Mouse (Mus musculus) hindbrain, embryonic 13.5 days (tissue): ENCODE results near the gene Cerk. TPM values are rescaled to one million over a fixed set of nuclear protein-coding genes. Genes with fewer than 3 reads are reported as not detected.
A peak's percentile ranks its signal among the peaks of the same experiment; 100 is the strongest.
"Not testable (repeated sequence)": the region's sequence is repeated elsewhere in the genome, so short reads cannot be mapped to it uniquely, and the experiment has no call there.

Experiments used
- ATAC-seq: fragments of 200-750 bp; cut with Nextera tagmentation; 2 replicates; pipeline ENCODE4 v1.8.0; 2017; ENCODE audit warnings: moderate TSS enrichment; ENCODE audit not compliant: low FRiP score
- H3K27ac ChIP-seq: fragments of 300-500 bp; sonication (generic); 2 replicates; pipeline ENCODE4 v1.5.1; 2015; ENCODE audit warnings: inconsistent platforms, mild to moderate bottlenecking, moderate library complexity
- H3K27me3 ChIP-seq: fragments of 300-500 bp; sonication (generic); 2 replicates; pipeline ENCODE4 v1.6.1; 2015; ENCODE audit warnings: mild to moderate bottlenecking, inconsistent platforms
- H3K36me3 ChIP-seq: fragments of 300-500 bp; sonication (generic); 2 replicates; pipeline ENCODE4 v1.6.1; 2015; ENCODE audit warnings: mild to moderate bottlenecking, inconsistent platforms
- H3K4me1 ChIP-seq: fragments of 300-500 bp; sonication (generic); replicated peaks from 2 replicates; pipeline ENCODE4 v1.6.1; 2015; ENCODE audit warnings: inconsistent platforms
- H3K4me2 ChIP-seq: fragments of 300-500 bp; sonication (generic); 2 replicates; pipeline ENCODE4 v1.6.1; 2015; ENCODE audit warnings: inconsistent platforms, mild to moderate bottlenecking, moderate library complexity
- H3K4me3 ChIP-seq: fragments of 300-500 bp; sonication (generic); 2 replicates; pipeline ENCODE4 v1.5.1; 2015; ENCODE audit warnings: mild to moderate bottlenecking, inconsistent platforms
- H3K9ac ChIP-seq: fragments of 300-500 bp; sonication (generic); 2 replicates; pipeline ENCODE4 v1.6.1; 2015; ENCODE audit warnings: mild to moderate bottlenecking, inconsistent platforms
- H3K9me3 ChIP-seq: fragments of 300-500 bp; sonication (generic); 2 replicates; pipeline ENCODE4 v1.6.1; 2016; ENCODE audit warnings: inconsistent platforms
- WGBS: fragments of 180-500 bp; shearing (Covaris S2); methylation state at CpG from one replicate; pipeline ENCODE4 v1.1.7; 2015; 5-methylcytosine and 5-hydroxymethylcytosine counted together
- polyA plus RNA-seq: library from polyadenylated mRNA; unstranded; fragments of >200 nt; fragmentation: Nextera tagmentation; extraction: Ambion mirVana; gene quantifications from 2 replicates; pipeline ENCODE4 v1.2.1, GENCODE M21; 2015

Cerk gene
- polyA plus RNA-seq, 1 experiment from 2014 or later, result 24.3 TPM

- Histone ChIP-seq H3K36me3 (peaks cover 41% of the 10 kb centered on the region), H3K4me1 (0 out of 2 replicates have a peak, but pooled peaks cover 17% of the 10 kb centered on the region)
- H3K9ac ChIP-seq, ATAC-seq, H3K4me2 ChIP-seq, H3K9me3 ChIP-seq, H3K27me3 ChIP-seq, H3K27ac ChIP-seq, H3K4me3 ChIP-seq: not testable (repeated sequence)
- 95% methylated on average over 5 of the region's 5 CpGs for WGBS
Observed at GRCm38 (mm10) chr15:86096604-86097020, 89.3 kb downstream of the Cerk start.

- Histone ChIP-seq H3K4me3 (no peak overlapping the region), H3K9me3 (no peaks in the 10 kb centered on the region), H3K9ac (no peak overlapping the region), H3K4me1 (peaks cover 22% of the 10 kb centered on the region), H3K4me2 (no peak overlapping the region), H3K27ac (no peak overlapping the region), H3K27me3 (no peaks in the 10 kb centered on the region), H3K36me3 (peaks cover 35% of the 10 kb centered on the region)
- WGBS, result 93% methylated on average over 17 of the region's 17 CpGs
- ATAC-seq, result no peak
Observed at GRCm38 (mm10) chr15:86095722-86096603, 90.0 kb downstream of the Cerk start.

- H3K27me3 ChIP-seq, result no peaks in the 10 kb centered on the region
- H3K9me3 ChIP-seq, result no peaks in the 10 kb centered on the region
- H3K9ac ChIP-seq, result no peak overlapping the region
- H3K4me3 ChIP-seq, result no peak overlapping the region
- peaks cover 31% of the 10 kb centered on the region for H3K4me1 ChIP-seq
- ATAC-seq, result no peak
- 87% methylated on average over 10 of the region's 10 CpGs for WGBS
- peaks cover 29% of the 10 kb centered on the region for H3K36me3 ChIP-seq
- H3K4me2 ChIP-seq, result no peak overlapping the region
- no peak overlapping the region for H3K27ac ChIP-seq
Observed at GRCm38 (mm10) chr15:86094324-86095121, 91.4 kb downstream of the Cerk start.

GRCm38 (mm10) chr15:86093236-86093635, 92.7 kb downstream of the Cerk start:
- Histone ChIP-seq H3K27ac (no peak overlapping the region), H3K4me2 (no peak overlapping the region), H3K36me3 (peaks cover 29% of the 10 kb centered on the region), H3K27me3 (no peaks in the 10 kb centered on the region), H3K4me3 (no peak overlapping the region), H3K9me3 (no peaks in the 10 kb centered on the region), H3K4me1 (peaks cover 42% of the 10 kb centered on the region), H3K9ac (no peak overlapping the region)
- no peak for ATAC-seq
- 100% methylated on average over 1 of the region's 1 CpGs for WGBS

GRCm38 (mm10) chr15:86091998-86092670, 93.8 kb downstream of the Cerk start:
- 87% methylated on average over 12 of the region's 12 CpGs for WGBS
- peak overlapping the region; percentile 30; the same call in 1 of the 2 replicates for H3K27ac ChIP-seq
- ATAC-seq, result no peak
- H3K4me3 ChIP-seq, result no peak overlapping the region
- no peaks in the 10 kb centered on the region for H3K9me3 ChIP-seq
- H3K4me1 ChIP-seq, result peaks cover 48% of the 10 kb centered on the region
- H3K9ac ChIP-seq, result no peak overlapping the region
- peaks cover 29% of the 10 kb centered on the region for H3K36me3 ChIP-seq
- H3K4me2 ChIP-seq, result no peak overlapping the region
- H3K27me3 ChIP-seq, result no peaks in the 10 kb centered on the region

GRCm38 (mm10) chr15:86091201-86091997, 94.5 kb downstream of the Cerk start:
- ATAC-seq, result no peak
- no peak overlapping the region for H3K9ac ChIP-seq
- H3K27me3 ChIP-seq, result no peaks in the 10 kb centered on the region
- H3K4me2 ChIP-seq, result no peak overlapping the region
- peak overlapping the region; percentile 30; the same call in 1 of the 2 replicates for H3K27ac ChIP-seq
- no peak overlapping the region for H3K4me3 ChIP-seq
- H3K9me3 ChIP-seq, result no peaks in the 10 kb centered on the region
- peaks cover 27% of the 10 kb centered on the region for H3K36me3 ChIP-seq
- 90% methylated on average over 23 of the region's 23 CpGs for WGBS
- peaks cover 53% of the 10 kb centered on the region for H3K4me1 ChIP-seq

GRCm38 (mm10) chr15:86090578-86090977, 95.4 kb downstream of the Cerk start:
- Histone ChIP-seq H3K4me2 (no peak overlapping the region), H3K27ac (peak overlapping the region; percentile 69), H3K9ac (0 out of 2 replicates have a peak overlapping the region, but pooled peaks have one; percentile 1), H3K27me3 (no peaks in the 10 kb centered on the region), H3K36me3 (peaks cover 22% of the 10 kb centered on the region), H3K4me3 (no peak overlapping the region), H3K4me1 (peaks cover 61% of the 10 kb centered on the region), H3K9me3 (no peaks in the 10 kb centered on the region)
- ATAC-seq, result no peak
- 82% methylated on average over 8 of the region's 8 CpGs for WGBS

- Histone ChIP-seq H3K27ac (peak overlapping the region; percentile 69), H3K27me3 (no peaks in the 10 kb centered on the region), H3K9ac (peak overlapping the region; percentile 1; the same call in 1 of the 2 replicates), H3K4me3 (no peak overlapping the region), H3K4me2 (no peak overlapping the region), H3K36me3 (peaks cover 19% of the 10 kb centered on the region), H3K9me3 (no peaks in the 10 kb centered on the region), H3K4me1 (peaks cover 66% of the 10 kb centered on the region)
- no peak for ATAC-seq
- WGBS, result 50% methylated on average over 11 of the region's 11 CpGs
Observed at GRCm38 (mm10) chr15:86089991-86090529, 95.9 kb downstream of the Cerk start.

Other genes starting within 250 kb of the Cerk start
- gene Celsr1, start 152.4 kb downstream of the Cerk start, polyA plus RNA-seq, result 1.6 and 1.8 TPM in 2 replicates
- 33.9 and 36.4 TPM in 2 replicates for gene Gramd4, start 128.4 kb downstream of the Cerk start, polyA plus RNA-seq
- 12.1 and 13.5 TPM in 2 replicates for gene Tbc1d22a, start 28.3 kb upstream of the Cerk start, polyA plus RNA-seq